Mouse (Mus musculus): ENCODE results near the gene AA467197. TPM values are rescaled to one million over a fixed set of nuclear protein-coding genes. Genes with fewer than 3 reads are reported as not detected.

AA467197 gene
- total RNA-seq, 2 experiments from 2014 or later = 0.45 TPM; not detected in 1

GRCm38 (mm10) chr2:122631226-122631801, 5.5 kb upstream of the AA467197 start:
- intact Hi-C loops (cut with DNase I) = loop anchor here (10.0 kb wide), 1 partner anchor 123 kb away; no protein-coding TSS in a partner anchor
- peak; percentile 61 to 62 for DNase-seq

- intact Hi-C loops (cut with DNase I) = loop anchor here (1.0 to 10.0 kb wide), 2 partner anchors 31 to 117 kb away; no protein-coding TSS in a partner anchor
Measured at GRCm38 (mm10) chr2:122637526-122637997, 776 bp downstream of the AA467197 start.

GRCm38 (mm10) chr2:122638029-122638428, 1.2 kb downstream of the AA467197 start:
- intact Hi-C loops (cut with DNase I) = loop anchor here (10.0 kb wide), 1 partner anchor 117 kb away; no protein-coding TSS in a partner anchor
- DNase-seq = no peak

More at GRCm38 (mm10) chr2:122637526-122637997, 776 bp downstream of the AA467197 start:
- DNase-seq = peak; percentile 60 to 84

GRCm38 (mm10) chr2:122638673-122639072, 1.9 kb downstream of the AA467197 start:
- intact Hi-C loops (cut with DNase I) = loop anchor here (10.0 kb wide), 1 partner anchor 116 kb away; no protein-coding TSS in a partner anchor
- no peak for DNase-seq

- intact Hi-C loops (cut with DNase I) = no loop called here
Measured at GRCm38 (mm10) chr2:122652096-122653084, 15.6 kb downstream of the AA467197 start.

GRCm38 (mm10) chr2:122656052-122656451, 19.3 kb downstream of the AA467197 start:
- no peak for DNase-seq
- intact Hi-C loops (cut with DNase I) = no loop called here

More at GRCm38 (mm10) chr2:122652096-122653084, 15.6 kb downstream of the AA467197 start:
- DNase-seq = peak; percentile 28 to 47

- DNase-seq = no peak
- intact Hi-C loops (cut with DNase I) = no loop called here
Measured at GRCm38 (mm10) chr2:122656767-122657166, 20.0 kb downstream of the AA467197 start.

- intact Hi-C loops (cut with DNase I) = no loop called here
Measured at GRCm38 (mm10) chr2:122657707-122658524, 21.1 kb downstream of the AA467197 start.

GRCm38 (mm10) chr2:122659825-122660224, 23.0 kb downstream of the AA467197 start:
- no peak for DNase-seq
- intact Hi-C loops (cut with DNase I) = loop anchor here (10.0 kb wide), 1 partner anchor 95 kb away; no protein-coding TSS in a partner anchor

More at GRCm38 (mm10) chr2:122657707-122658524, 21.1 kb downstream of the AA467197 start:
- no peak for DNase-seq

- intact Hi-C loops (cut with DNase I) = loop anchor here (10.0 kb wide), 1 partner anchor 89 kb away; no protein-coding TSS in a partner anchor
- no peak for DNase-seq
Measured at GRCm38 (mm10) chr2:122665253-122665972, 28.6 kb downstream of the AA467197 start.

GRCm38 (mm10) chr2:122665973-122666875, 29.4 kb downstream of the AA467197 start:
- intact Hi-C loops (cut with DNase I) = loop anchor here (10.0 kb wide), 1 partner anchor 89 kb away; no protein-coding TSS in a partner anchor
- DNase-seq = peak; percentile 30 to 58

GRCm38 (mm10) chr2:122667856-122668255, 31.1 kb downstream of the AA467197 start:
- intact Hi-C loops (cut with DNase I) = loop anchor here (1.0 to 10.0 kb wide), 2 partner anchors 31 to 87 kb away; no protein-coding TSS in a partner anchor
- DNase-seq = peak; percentile 32 to 52

GRCm38 (mm10) chr2:122671714-122672113, 34.9 kb downstream of the AA467197 start:
- no peak for DNase-seq
- intact Hi-C loops (cut with DNase I) = no loop called here

GRCm38 (mm10) chr2:122672841-122673240, 36.1 kb downstream of the AA467197 start:
- no peak for DNase-seq
- intact Hi-C loops (cut with DNase I) = no loop called here

GRCm38 (mm10) chr2:122675126-122675525, 38.3 kb downstream of the AA467197 start:
- intact Hi-C loops (cut with DNase I) = no loop called here
- DNase-seq = no peak

- intact Hi-C loops (cut with DNase I) = no loop called here
- DNase-seq = no peak
Measured at GRCm38 (mm10) chr2:122681379-122682137, 44.8 kb downstream of the AA467197 start.

- intact Hi-C loops (cut with DNase I) = no loop called here
- DNase-seq = no peak
Measured at GRCm38 (mm10) chr2:122682520-122682919, 45.7 kb downstream of the AA467197 start.
